Mouse (Mus musculus): Measurements from ENCODE around the gene Gng8. TPM values are rescaled to one million over a fixed set of nuclear protein-coding genes. Genes with fewer than 3 reads are reported as not detected.

Gene Gng8
- polyA plus RNA-seq, 1 experiment from 2014 or later, result 12.1 TPM

- Histone ChIP-seq H3K27me3 (peaks cover 10% of the 10 kb centered on the region; the same call in 1 of the 2 replicates), H3K4me2 (replicated peaks) (no peak overlapping the region), H3K9me3 (replicated peaks) (no peaks in the 10 kb centered on the region), H3K4me3 (no peak overlapping the region), H3K9ac (no peak overlapping the region), H3K36me3 (peaks cover 31% of the 10 kb centered on the region), H3K4me1 (peaks cover 29% of the 10 kb centered on the region), H3K27ac (no peak overlapping the region)
- ATAC-seq (ENCODE audit: low FRiP score), result no peak
- 91% methylated on average over 3 of the region's 3 CpGs for WGBS
Observed at GRCm38 (mm10) chr7:16911904-16912303, 20.3 kb downstream of the Gng8 start.

- 56% methylated on average over 6 of the region's 6 CpGs for WGBS
- H3K27ac ChIP-seq, result no peak overlapping the region
- no peak overlapping the region for H3K4me2 ChIP-seq (replicated peaks)
- H3K4me1 ChIP-seq, result peaks cover 31% of the 10 kb centered on the region
- peaks cover 36% of the 10 kb centered on the region for H3K36me3 ChIP-seq
- no peaks in the 10 kb centered on the region for H3K9me3 ChIP-seq (replicated peaks)
- no peak overlapping the region for H3K9ac ChIP-seq
- no peak overlapping the region for H3K4me3 ChIP-seq
- H3K27me3 ChIP-seq, result peaks cover 10% of the 10 kb centered on the region; the same call in 1 of the 2 replicates
- ATAC-seq (ENCODE audit: low FRiP score), result no peak
Observed at GRCm38 (mm10) chr7:16912360-16912759, 20.8 kb downstream of the Gng8 start.

- Histone ChIP-seq H3K4me1 (peaks cover 37% of the 10 kb centered on the region), H3K9me3 (replicated peaks) (no peaks in the 10 kb centered on the region), H3K4me3 (no peak overlapping the region), H3K27me3 (peaks cover 4% of the 10 kb centered on the region; the same call in 1 of the 2 replicates), H3K4me2 (replicated peaks) (no peak overlapping the region), H3K27ac (no peak overlapping the region), H3K36me3 (peaks cover 51% of the 10 kb centered on the region), H3K9ac (no peak overlapping the region)
- peak; percentile 49 for ATAC-seq (ENCODE audit: low FRiP score)
- WGBS, result 40% methylated on average over 10 of the region's 10 CpGs
Observed at GRCm38 (mm10) chr7:16913806-16914452, 22.3 kb downstream of the Gng8 start.

- Histone ChIP-seq H3K36me3 (peaks cover 59% of the 10 kb centered on the region), H3K9me3 (replicated peaks) (no peaks in the 10 kb centered on the region), H3K4me2 (replicated peaks) (no peak overlapping the region), H3K4me3 (no peak overlapping the region; the same call in 1 of the 2 replicates), H3K4me1 (peaks cover 37% of the 10 kb centered on the region), H3K9ac (no peak overlapping the region; the same call in 1 of the 2 replicates), H3K27ac (no peak overlapping the region), H3K27me3 (0 out of 2 replicates have a peak, but pooled peaks cover under 1% of the 10 kb centered on the region)
- 86% methylated on average over 18 of the region's 18 CpGs for WGBS
- ATAC-seq (ENCODE audit: low FRiP score), result 0 out of 2 replicates have a peak, but pooled peaks have one; percentile 3
Observed at GRCm38 (mm10) chr7:16914453-16915343, 23.1 kb downstream of the Gng8 start.

- H3K9me3 ChIP-seq (replicated peaks), result no peaks in the 10 kb centered on the region
- no peak overlapping the region for H3K4me2 ChIP-seq (replicated peaks)
- H3K36me3 ChIP-seq, result peaks cover 61% of the 10 kb centered on the region
- no peak overlapping the region for H3K4me3 ChIP-seq
- H3K9ac ChIP-seq, result no peak overlapping the region
- WGBS, result 87% methylated on average over 32 of the region's 32 CpGs
- no peak for ATAC-seq (ENCODE audit: low FRiP score)
- H3K27me3 ChIP-seq, result no peaks in the 10 kb centered on the region
- 0 out of 2 replicates have a peak overlapping the region, but pooled peaks have one; percentile 12 for H3K27ac ChIP-seq
- H3K4me1 ChIP-seq, result peaks cover 46% of the 10 kb centered on the region
Observed at GRCm38 (mm10) chr7:16915461-16916340, 24.1 kb downstream of the Gng8 start.

GRCm38 (mm10) chr7:16916342-16917265, 25.0 kb downstream of the Gng8 start:
- Histone ChIP-seq H3K36me3 (peaks cover 61% of the 10 kb centered on the region), H3K27ac (0 out of 2 replicates have a peak overlapping the region, but pooled peaks have one; percentile 8), H3K4me1 (peaks cover 55% of the 10 kb centered on the region), H3K9ac (no peak overlapping the region), H3K9me3 (replicated peaks) (no peaks in the 10 kb centered on the region), H3K4me3 (no peak overlapping the region), H3K4me2 (replicated peaks) (no peak overlapping the region), H3K27me3 (no peaks in the 10 kb centered on the region)
- WGBS, result 79% methylated on average over 30 of the region's 30 CpGs
- ATAC-seq (ENCODE audit: low FRiP score), result no peak

GRCm38 (mm10) chr7:16917447-16917846, 25.9 kb downstream of the Gng8 start:
- no peaks in the 10 kb centered on the region for H3K9me3 ChIP-seq (replicated peaks)
- no peak for ATAC-seq (ENCODE audit: low FRiP score)
- peaks cover 59% of the 10 kb centered on the region for H3K4me1 ChIP-seq
- no peak overlapping the region for H3K9ac ChIP-seq
- H3K36me3 ChIP-seq, result peaks cover 61% of the 10 kb centered on the region
- H3K27ac ChIP-seq, result 0 out of 2 replicates have a peak overlapping the region, but pooled peaks have one; percentile 4
- 58% methylated on average over 11 of the region's 11 CpGs for WGBS
- no peaks in the 10 kb centered on the region for H3K27me3 ChIP-seq
- no peak overlapping the region for H3K4me3 ChIP-seq
- H3K4me2 ChIP-seq (replicated peaks), result no peak overlapping the region

- H3K9ac ChIP-seq, result peak overlapping the region; percentile 18; the same call in 1 of the 2 replicates
- H3K36me3 ChIP-seq, result peaks cover 61% of the 10 kb centered on the region
- no peak overlapping the region for H3K4me3 ChIP-seq
- no peaks in the 10 kb centered on the region for H3K9me3 ChIP-seq (replicated peaks)
- 0 out of 2 replicates have a peak overlapping the region, but pooled peaks have one; percentile 4 for H3K27ac ChIP-seq
- H3K4me1 ChIP-seq, result peaks cover 62% of the 10 kb centered on the region
- no peak for ATAC-seq (ENCODE audit: low FRiP score)
- WGBS, result 75% methylated on average over 9 of the region's 9 CpGs
- H3K4me2 ChIP-seq (replicated peaks), result no peak overlapping the region
- H3K27me3 ChIP-seq, result no peaks in the 10 kb centered on the region
Observed at GRCm38 (mm10) chr7:16918014-16918413, 26.4 kb downstream of the Gng8 start.

- H3K36me3 ChIP-seq, result peaks cover 61% of the 10 kb centered on the region
- ATAC-seq (ENCODE audit: low FRiP score), result no peak
- H3K4me3 ChIP-seq, result no peak overlapping the region
- no peak overlapping the region for H3K4me2 ChIP-seq (replicated peaks)
- H3K27me3 ChIP-seq, result no peaks in the 10 kb centered on the region
- H3K9ac ChIP-seq, result 0 out of 2 replicates have a peak overlapping the region, but pooled peaks have one; percentile 5
- 0 out of 2 replicates have a peak overlapping the region, but pooled peaks have one; percentile 4 for H3K27ac ChIP-seq
- H3K9me3 ChIP-seq (replicated peaks), result no peaks in the 10 kb centered on the region
- peaks cover 63% of the 10 kb centered on the region for H3K4me1 ChIP-seq
- 77% methylated on average over 3 of the region's 3 CpGs for WGBS
Observed at GRCm38 (mm10) chr7:16918670-16919069, 27.1 kb downstream of the Gng8 start.

- H3K4me2 ChIP-seq (replicated peaks), result peak overlapping the region; percentile 91
- peak overlapping the region; percentile 50 for H3K9ac ChIP-seq
- ATAC-seq (ENCODE audit: low FRiP score), result no peak
- H3K4me1 ChIP-seq, result peaks cover 63% of the 10 kb centered on the region
- H3K27ac ChIP-seq, result peak overlapping the region; percentile 60
- no peaks in the 10 kb centered on the region for H3K9me3 ChIP-seq (replicated peaks)
- 0 out of 2 replicates have a peak overlapping the region, but pooled peaks have one; percentile 1 for H3K4me3 ChIP-seq
- H3K36me3 ChIP-seq, result peaks cover 52% of the 10 kb centered on the region
- WGBS, result 85% methylated on average over 13 of the region's 13 CpGs
- no peaks in the 10 kb centered on the region for H3K27me3 ChIP-seq
Observed at GRCm38 (mm10) chr7:16919395-16920149, 28.0 kb downstream of the Gng8 start.
